Mouse (Mus musculus) megakaryocyte, embryonic 14.5 days (primary cell): ENCODE results near the gene Rps9.

ENCODE experiments used
- FLI1 ChIP-seq: IDR thresholded peaks from 2 replicates; pipeline ENCODE4 v1.6.1; 2012; ENCODE audit warnings: low read length, inconsistent platforms, mixed read lengths
- GATA1 ChIP-seq: IDR thresholded peaks from 3 replicates; pipeline ENCODE4 v1.6.1; 2012; ENCODE audit warnings: mixed read lengths, low read length, inconsistent platforms, borderline replicate concordance

GRCm38 (mm10) chr7:3675228-3675548 is 28.6 kb upstream of the Rps9 start:
- no peak for TF ChIP-seq GATA1
- no peak for TF ChIP-seq FLI1
